Mouse (Mus musculus) hindbrain, embryonic 12.5 days (tissue): Measurements from ENCODE around the gene Kcnh3. TPM values are rescaled to one million over a fixed set of nuclear protein-coding genes. Genes with fewer than 3 reads are reported as not detected.
A peak's percentile ranks its signal among the peaks of the same experiment; 100 is the strongest.

ENCODE experiments used
- ATAC-seq: fragments of 200-750 bp; cut with Nextera tagmentation; 2 replicates; pipeline ENCODE4 v1.8.0; 2017; ENCODE audit warnings: moderate TSS enrichment; ENCODE audit not compliant: low FRiP score
- H3K27ac ChIP-seq: fragments of 300-500 bp; sonication (generic); 2 replicates; pipeline ENCODE4 v1.5.1; 2016; ENCODE audit warnings: mild to moderate bottlenecking
- H3K27me3 ChIP-seq: fragments of 300-500 bp; sonication (generic); 2 replicates; pipeline ENCODE4 v1.6.1; 2016; ENCODE audit warnings: mild to moderate bottlenecking
- H3K36me3 ChIP-seq: fragments of 300-500 bp; sonication (generic); 2 replicates; pipeline ENCODE4 v1.6.1; 2016; ENCODE audit warnings: mild to moderate bottlenecking
- H3K4me1 ChIP-seq: fragments of 300-500 bp; sonication (generic); 2 replicates; pipeline ENCODE4 v1.6.1; 2016
- H3K4me2 ChIP-seq: fragments of 300-500 bp; sonication (generic); replicated peaks from 2 replicates; pipeline ENCODE4 v1.6.1; 2016; ENCODE audit warnings: mild to moderate bottlenecking
- H3K4me3 ChIP-seq: fragments of 300-500 bp; sonication (generic); 2 replicates; pipeline ENCODE4 v1.5.1; 2016; ENCODE audit warnings: mild to moderate bottlenecking
- H3K9ac ChIP-seq: fragments of 300-500 bp; sonication (generic); 2 replicates; pipeline ENCODE4 v1.6.1; 2016; ENCODE audit warnings: mild to moderate bottlenecking, moderate library complexity
- H3K9me3 ChIP-seq: fragments of 300-500 bp; sonication (generic); replicated peaks from 2 replicates; pipeline ENCODE4 v1.6.1; 2016; ENCODE audit warnings: mild to moderate bottlenecking
- WGBS: fragments of 180-500 bp; shearing (Covaris S2); methylation state at CpG from one replicate; pipeline ENCODE4 v1.1.7; 2016; 5-methylcytosine and 5-hydroxymethylcytosine counted together
- polyA plus RNA-seq: library from polyadenylated mRNA; unstranded; fragments of >200 nt; fragmentation: Nextera tagmentation; extraction: Ambion mirVana; gene quantifications from 2 replicates; pipeline ENCODE4 v1.2.1, GENCODE M21; 2016

The Kcnh3 gene
- polyA plus RNA-seq = 0.40 TPM in 1 of 2 replicates, not detected in the other

GRCm38 (mm10) chr15:99224208-99224911 lies at the start of gene Kcnh3:
Gene Kcnh3 (plus strand): TSS chr15:99224861.
- Histone ChIP-seq H3K4me1 (peaks cover 39% of the 10 kb centered on the region), H3K9me3 (no peaks in the 10 kb centered on the region), H3K9ac (peak within 1 kb of the TSS; percentile 52), H3K27ac (no peak within 1 kb of the TSS), H3K4me3 (peak within 1 kb of the TSS; percentile 39), H3K36me3 (no peaks in the 10 kb centered on the region), H3K4me2 (peak within 1 kb of the TSS; percentile 60), H3K27me3 (peaks cover 99% of the 10 kb centered on the region)
- under 1% methylated on average over 46 of the region's 66 CpGs for WGBS
- ATAC-seq = 0 out of 2 replicates have a peak, but pooled peaks have one; percentile 35

DNA sequence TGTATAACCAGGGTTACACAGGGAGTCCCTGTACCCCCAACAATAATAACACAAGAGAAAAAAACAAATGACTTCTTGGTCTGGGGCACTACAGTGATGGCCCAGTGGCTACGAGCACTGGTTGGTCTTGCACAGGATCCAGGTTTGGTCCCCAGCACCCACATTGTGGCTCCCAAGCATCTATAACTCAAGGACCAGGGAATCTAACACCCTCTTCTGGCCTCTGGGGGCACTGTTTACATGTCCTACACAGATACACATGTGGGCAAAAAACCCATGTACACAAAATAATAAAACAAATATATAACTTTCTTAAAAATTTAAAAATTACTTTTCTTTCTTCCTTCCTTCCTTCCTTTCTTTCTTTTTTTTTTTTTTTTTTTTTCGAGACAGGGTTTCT lies 45.0 kb upstream of the Kcnh3 start:
- no peak overlapping the region for H3K4me3 ChIP-seq
- H3K27ac ChIP-seq = no peak overlapping the region
- ATAC-seq = no peak
- H3K36me3 ChIP-seq = peaks cover 72% of the 10 kb centered on the region
- no peaks in the 10 kb centered on the region for H3K4me1 ChIP-seq
- 91% methylated on average over 1 of the region's 2 CpGs for WGBS
- H3K9me3 ChIP-seq = no peaks in the 10 kb centered on the region
- no peak overlapping the region for H3K9ac ChIP-seq
- H3K27me3 ChIP-seq = no peaks in the 10 kb centered on the region
- no peak overlapping the region for H3K4me2 ChIP-seq

DNA sequence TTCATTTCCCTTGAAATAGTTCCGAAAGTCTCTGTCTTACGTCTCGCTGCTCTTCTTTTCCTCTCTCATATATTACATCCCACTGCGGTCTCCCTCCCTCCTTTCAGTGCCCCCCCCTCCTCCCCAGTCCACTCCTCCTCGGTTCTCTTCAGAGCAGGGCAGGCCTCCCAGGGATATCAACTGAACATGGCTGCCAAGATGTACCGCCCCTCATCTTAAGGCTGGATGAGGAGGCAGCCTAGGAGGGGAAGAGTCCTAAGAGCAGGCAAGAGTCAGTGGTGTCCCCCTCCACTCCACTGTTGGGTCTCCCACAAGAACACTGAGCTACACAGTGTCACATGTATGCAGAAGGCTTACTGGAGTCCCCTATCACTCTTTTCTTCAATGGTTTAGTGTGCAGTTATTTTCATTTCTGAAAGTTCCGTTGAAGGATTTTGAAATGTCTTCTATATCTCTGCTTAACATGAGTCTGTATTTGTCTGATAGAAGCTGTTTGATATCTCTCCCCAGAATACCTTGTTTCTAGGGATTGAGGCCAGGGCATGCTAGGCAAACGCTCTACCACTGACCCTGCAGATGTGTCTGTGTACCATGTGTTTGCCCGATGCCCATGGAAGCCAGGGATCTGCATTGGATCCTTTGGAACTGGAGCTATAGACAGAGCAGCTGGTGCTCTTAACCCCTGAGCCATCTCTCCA lies 40.3 kb upstream of the Kcnh3 start:
- no peak overlapping the region for H3K4me3 ChIP-seq
- no peak overlapping the region for H3K9ac ChIP-seq
- peaks cover 77% of the 10 kb centered on the region for H3K36me3 ChIP-seq
- no peak overlapping the region for H3K27ac ChIP-seq
- no peaks in the 10 kb centered on the region for H3K4me1 ChIP-seq
- H3K9me3 ChIP-seq = no peaks in the 10 kb centered on the region
- no peaks in the 10 kb centered on the region for H3K27me3 ChIP-seq
- no peak overlapping the region for H3K4me2 ChIP-seq
- 92% methylated on average over 9 of the region's 9 CpGs for WGBS
- no peak for ATAC-seq

DNA sequence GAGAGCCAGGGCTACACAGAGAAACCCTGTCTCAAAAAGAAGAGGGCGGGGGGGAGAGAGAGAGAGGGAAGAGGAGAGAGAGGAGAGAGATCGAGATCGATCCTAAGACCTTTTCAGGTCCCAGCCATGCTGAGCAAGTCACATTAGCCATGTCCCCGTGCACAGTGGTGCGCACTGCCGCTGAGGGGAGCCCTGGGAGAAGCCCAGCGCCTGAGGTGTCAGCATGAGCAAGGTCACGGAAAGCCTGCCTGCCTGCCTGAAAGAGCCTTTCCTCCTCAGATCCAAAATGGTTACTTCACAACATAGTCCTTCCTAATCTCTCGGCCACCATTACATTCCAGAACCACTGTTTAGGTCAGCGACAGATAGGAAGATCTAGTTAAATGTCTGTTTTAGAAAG lies 30.3 kb upstream of the Kcnh3 start:
- Histone ChIP-seq H3K4me3 (no peak overlapping the region), H3K9ac (no peak overlapping the region), H3K36me3 (peaks cover 36% of the 10 kb centered on the region), H3K27ac (no peak overlapping the region), H3K4me2 (no peak overlapping the region), H3K9me3 (no peaks in the 10 kb centered on the region), H3K4me1 (no peaks in the 10 kb centered on the region), H3K27me3 (no peaks in the 10 kb centered on the region)
- ATAC-seq = no peak
- WGBS = 76% methylated on average over 10 of the region's 10 CpGs

DNA sequence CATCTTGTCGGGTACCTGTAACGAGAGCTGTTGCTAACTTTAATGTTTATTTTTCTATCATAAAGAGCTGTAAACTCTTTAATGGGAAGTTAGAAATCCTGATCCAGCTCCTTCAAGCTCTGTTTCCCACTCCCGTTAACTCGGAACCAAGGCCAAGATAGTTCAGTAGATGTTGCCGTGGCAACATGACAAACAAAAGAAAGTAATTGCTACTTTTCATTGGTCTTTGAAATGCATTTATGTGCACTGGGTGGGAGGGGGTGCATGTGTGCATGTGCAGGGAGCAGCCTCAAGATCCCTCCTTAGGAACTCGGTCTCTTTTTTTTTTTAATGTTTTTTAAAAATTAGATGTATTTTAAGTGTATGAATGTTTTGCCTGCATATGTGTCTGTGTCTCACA lies 29.6 kb upstream of the Kcnh3 start:
- Histone ChIP-seq H3K4me1 (no peaks in the 10 kb centered on the region), H3K27me3 (no peaks in the 10 kb centered on the region), H3K4me2 (no peak overlapping the region), H3K36me3 (peaks cover 37% of the 10 kb centered on the region), H3K9me3 (no peaks in the 10 kb centered on the region), H3K9ac (no peak overlapping the region), H3K27ac (no peak overlapping the region), H3K4me3 (no peak overlapping the region)
- 60% methylated on average over 6 of the region's 6 CpGs for WGBS
- no peak for ATAC-seq

GRCm38 (mm10) chr15:99198761-99199160 lies 25.9 kb upstream of the Kcnh3 start:
- Histone ChIP-seq H3K4me1 (no peaks in the 10 kb centered on the region), H3K4me3 (no peak overlapping the region), H3K9ac (no peak overlapping the region), H3K36me3 (peaks cover 36% of the 10 kb centered on the region), H3K9me3 (no peaks in the 10 kb centered on the region), H3K27ac (no peak overlapping the region), H3K4me2 (no peak overlapping the region), H3K27me3 (no peaks in the 10 kb centered on the region)
- ATAC-seq = no peak

DNA sequence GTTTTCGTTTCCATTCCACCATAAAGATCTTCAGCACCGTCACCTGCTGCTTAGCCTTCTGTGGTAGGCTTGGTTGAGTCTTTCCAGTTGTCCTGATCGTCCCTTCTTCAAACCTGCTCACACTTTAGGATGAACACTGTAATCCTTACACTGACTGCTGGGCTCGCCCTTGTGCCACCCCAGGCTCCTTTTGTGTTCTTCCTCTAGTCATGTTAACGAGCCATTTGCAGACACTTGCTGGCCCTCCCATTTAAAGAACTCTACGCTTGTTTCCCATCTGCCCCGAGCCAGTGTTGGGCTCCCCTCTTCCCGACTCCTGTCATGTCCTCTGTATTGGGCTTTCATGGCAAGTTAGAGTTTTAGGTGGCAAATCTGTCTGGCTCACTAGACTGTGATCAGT lies 18.7 kb upstream of the Kcnh3 start:
- Histone ChIP-seq H3K9ac (no peak overlapping the region), H3K4me2 (no peak overlapping the region), H3K27me3 (no peaks in the 10 kb centered on the region), H3K4me3 (no peak overlapping the region), H3K9me3 (no peaks in the 10 kb centered on the region), H3K36me3 (peaks cover 65% of the 10 kb centered on the region), H3K27ac (no peak overlapping the region), H3K4me1 (no peaks in the 10 kb centered on the region)
- ATAC-seq = no peak
- WGBS = 67% methylated on average over 8 of the region's 8 CpGs

DNA sequence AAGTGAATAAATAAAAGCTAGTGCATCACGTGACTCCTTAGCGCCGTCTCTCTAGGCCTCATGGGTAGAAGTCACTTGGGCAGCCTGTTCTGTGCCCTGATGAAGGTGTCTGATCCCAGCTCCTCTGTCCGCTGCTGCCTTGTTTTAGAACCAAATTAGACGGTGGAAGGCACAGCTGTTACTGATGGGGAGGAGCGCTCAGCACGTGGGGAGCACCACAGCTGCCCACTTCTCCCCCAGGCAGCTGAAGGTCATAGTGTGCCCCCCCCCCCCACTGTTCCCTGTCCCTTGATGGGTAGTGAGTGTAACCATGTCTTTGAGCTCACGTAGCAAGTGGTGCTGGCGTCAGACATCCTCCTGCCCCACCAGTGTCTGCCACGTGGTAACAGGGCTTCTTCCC lies 11.5 kb upstream of the Kcnh3 start:
- no peak overlapping the region for H3K4me2 ChIP-seq
- H3K36me3 ChIP-seq = peaks cover 52% of the 10 kb centered on the region

DNA sequence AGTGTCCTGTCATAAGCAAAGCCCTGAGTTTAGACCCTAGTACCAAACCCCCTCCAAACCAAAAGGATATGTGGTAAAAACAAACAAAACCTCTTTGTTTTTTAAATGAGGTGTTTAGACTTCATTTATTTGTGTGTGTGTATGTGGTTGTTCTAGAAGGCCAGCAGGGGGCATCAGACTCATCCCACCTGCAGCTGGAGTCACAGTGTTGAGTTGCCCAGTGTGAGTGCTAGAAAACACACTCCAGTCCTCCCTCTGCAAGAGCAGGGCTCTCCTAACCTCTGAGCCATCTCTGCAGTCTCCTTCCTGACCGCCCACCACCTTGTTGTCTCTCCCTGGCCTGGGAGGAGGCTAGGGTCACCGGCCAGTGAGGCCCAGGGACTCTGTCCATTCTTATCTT lies 9.7 kb upstream of the Kcnh3 start:
- H3K27ac ChIP-seq = no peak overlapping the region
- H3K27me3 ChIP-seq = peaks cover 8% of the 10 kb centered on the region
- H3K36me3 ChIP-seq = peaks cover 38% of the 10 kb centered on the region
- no peaks in the 10 kb centered on the region for H3K4me1 ChIP-seq
- H3K9ac ChIP-seq = no peak overlapping the region
- H3K9me3 ChIP-seq = no peaks in the 10 kb centered on the region
- no peak overlapping the region for H3K4me3 ChIP-seq
- WGBS = 77% methylated on average over 2 of the region's 2 CpGs
- H3K4me2 ChIP-seq = no peak overlapping the region
- ATAC-seq = no peak

More for the DNA sequence above, 11.5 kb upstream of the Kcnh3 start:
- ATAC-seq = no peak
- Histone ChIP-seq H3K9me3 (no peaks in the 10 kb centered on the region), H3K4me1 (no peaks in the 10 kb centered on the region), H3K27me3 (no peaks in the 10 kb centered on the region), H3K9ac (no peak overlapping the region), H3K27ac (no peak overlapping the region), H3K4me3 (no peak overlapping the region)
- 88% methylated on average over 10 of the region's 10 CpGs for WGBS

- no peaks in the 10 kb centered on the region for H3K9me3 ChIP-seq
- H3K27ac ChIP-seq = no peak overlapping the region
- no peak overlapping the region for H3K4me3 ChIP-seq
- H3K36me3 ChIP-seq = peaks cover 30% of the 10 kb centered on the region
- no peaks in the 10 kb centered on the region for H3K4me1 ChIP-seq
- no peak for ATAC-seq
- H3K9ac ChIP-seq = no peak overlapping the region
- H3K27me3 ChIP-seq = peaks cover 18% of the 10 kb centered on the region
- no peak overlapping the region for H3K4me2 ChIP-seq
- 84% methylated on average over 11 of the region's 11 CpGs for WGBS
Measured at GRCm38 (mm10) chr15:99215741-99216463, 8.8 kb upstream of the Kcnh3 start.

DNA sequence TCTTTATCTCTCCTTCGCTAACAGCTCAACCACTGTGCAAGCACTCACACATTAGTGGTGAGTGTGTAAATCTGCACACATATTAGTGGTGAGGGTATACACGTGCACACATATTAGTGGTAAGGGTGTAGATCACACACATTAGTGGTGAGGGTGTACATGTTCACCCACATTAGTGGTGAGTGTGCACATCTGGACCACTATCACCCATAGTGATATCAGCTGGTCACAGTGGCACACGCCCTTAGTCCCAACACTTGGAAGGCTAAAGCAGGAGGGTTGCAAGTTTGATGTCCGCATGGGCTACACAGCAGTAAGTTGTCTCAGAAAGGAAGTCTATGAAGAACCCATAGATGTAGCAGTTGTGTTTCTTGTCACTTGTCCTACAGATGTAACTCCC lies 7.0 kb upstream of the Kcnh3 start:
- WGBS = 95% methylated on average over 4 of the region's 4 CpGs

GRCm38 (mm10) chr15:99221315-99221952 lies 3.2 kb upstream of the Kcnh3 start:
- no peak for ATAC-seq
- 10% methylated on average over 8 of the region's 8 CpGs for WGBS

More for the DNA sequence above, 7.0 kb upstream of the Kcnh3 start:
- H3K27me3 ChIP-seq = peaks cover 35% of the 10 kb centered on the region
- H3K9me3 ChIP-seq = no peaks in the 10 kb centered on the region
- no peak for ATAC-seq
- no peak overlapping the region for H3K9ac ChIP-seq
- peaks cover 14% of the 10 kb centered on the region for H3K36me3 ChIP-seq
- H3K4me1 ChIP-seq = peaks cover 5% of the 10 kb centered on the region; the same call in 1 of the 2 replicates
- H3K27ac ChIP-seq = no peak overlapping the region
- H3K4me2 ChIP-seq = no peak overlapping the region
- H3K4me3 ChIP-seq = no peak overlapping the region

More at GRCm38 (mm10) chr15:99221315-99221952, 3.2 kb upstream of the Kcnh3 start:
- Histone ChIP-seq H3K9ac (no peak overlapping the region), H3K36me3 (no peaks in the 10 kb centered on the region), H3K27ac (no peak overlapping the region), H3K27me3 (peaks cover 73% of the 10 kb centered on the region), H3K4me1 (peaks cover 37% of the 10 kb centered on the region), H3K9me3 (no peaks in the 10 kb centered on the region), H3K4me3 (no peak overlapping the region), H3K4me2 (no peak overlapping the region)
